Mouse (Mus musculus) neural tube, embryonic 13.5 days (tissue): ENCODE measurements at regions not wholly inside any gene's neighbourhood (a gene's known extent, or its start where the extent isn't known, plus 50 kb on each side); places are given as distances from the start of the nearest gene placed in this dataset.

Source experiments
- ATAC-seq: fragments of 200-750 bp; cut with Nextera tagmentation; 2 replicates; pipeline ENCODE4 v1.8.0; 2017; ENCODE audit warnings: low read depth, mild to moderate bottlenecking, moderate TSS enrichment, moderate library complexity
- H3K27ac ChIP-seq: fragments of 300-500 bp; sonication (generic); replicated peaks from 2 replicates; pipeline ENCODE4 v1.5.1; 2015; ENCODE audit warnings: moderate library complexity, mild to moderate bottlenecking, inconsistent platforms
- H3K27me3 ChIP-seq: fragments of 300-500 bp; sonication (generic); 2 replicates; pipeline ENCODE4 v1.6.1; 2015; ENCODE audit warnings: mild to moderate bottlenecking, inconsistent platforms
- H3K36me3 ChIP-seq: fragments of 300-500 bp; sonication (generic); 2 replicates; pipeline ENCODE4 v1.6.1; 2015; ENCODE audit warnings: mild to moderate bottlenecking, inconsistent platforms
- H3K4me1 ChIP-seq: fragments of 300-500 bp; sonication (generic); replicated peaks from 2 replicates; pipeline ENCODE4 v1.6.1; 2015; ENCODE audit warnings: inconsistent platforms
- H3K4me2 ChIP-seq: fragments of 300-500 bp; sonication (generic); 2 replicates; pipeline ENCODE4 v1.6.1; 2015; ENCODE audit warnings: inconsistent platforms, mild to moderate bottlenecking, moderate library complexity
- H3K4me3 ChIP-seq: fragments of 300-500 bp; sonication (generic); 2 replicates; pipeline ENCODE4 v1.5.1; 2015; ENCODE audit warnings: mild to moderate bottlenecking, inconsistent platforms
- H3K9ac ChIP-seq: fragments of 300-500 bp; sonication (generic); 2 replicates; pipeline ENCODE4 v1.6.1; 2015; ENCODE audit warnings: moderate library complexity, mild to moderate bottlenecking, inconsistent platforms
- H3K9me3 ChIP-seq: fragments of 300-500 bp; sonication (generic); 2 replicates; pipeline ENCODE4 v1.6.1; 2016; ENCODE audit warnings: inconsistent platforms
- WGBS: fragments of 180-500 bp; shearing (Covaris S2); methylation state at CpG from one replicate; pipeline ENCODE4 v1.1.7; 2015; 5-methylcytosine and 5-hydroxymethylcytosine counted together

DNA sequence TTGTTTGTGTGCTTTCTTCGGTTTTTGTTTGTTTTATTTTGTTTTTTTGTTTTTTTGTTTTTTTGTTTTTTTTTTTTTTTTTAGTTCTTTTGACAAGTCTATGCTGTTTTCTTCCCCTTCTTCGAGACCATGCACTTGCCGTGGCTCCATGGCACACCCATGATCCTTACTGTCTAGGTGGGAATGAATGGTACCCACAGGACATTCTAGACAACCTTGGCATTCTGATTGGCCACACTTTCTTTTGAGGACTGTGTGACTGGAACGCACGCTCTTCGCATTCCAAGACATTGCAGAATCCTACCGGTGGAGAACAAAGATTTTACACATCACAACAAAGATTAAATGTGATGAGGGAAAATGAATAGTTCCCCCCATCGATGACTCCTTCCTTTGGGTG is 340.1 kb downstream of the Adgrl2 start:
- Histone ChIP-seq H3K9ac (no peak overlapping the region), H3K4me1 (no peaks in the 10 kb centered on the region), H3K4me2 (no peak overlapping the region), H3K27me3 (no peaks in the 10 kb centered on the region), H3K4me3 (no peak overlapping the region), H3K27ac (no peak overlapping the region), H3K9me3 (no peaks in the 10 kb centered on the region), H3K36me3 (no peaks in the 10 kb centered on the region)
- WGBS = 44% methylated on average over 8 of the region's 8 CpGs
- ATAC-seq = no peak

- Histone ChIP-seq H3K27me3 (no peaks in the 10 kb centered on the region), H3K27ac (no peak overlapping the region), H3K36me3 (no peaks in the 10 kb centered on the region), H3K4me1 (peaks cover 5% of the 10 kb centered on the region; the same call in 1 of the 2 replicates), H3K4me3 (no peak overlapping the region), H3K9ac (no peak overlapping the region), H3K9me3 (no peaks in the 10 kb centered on the region), H3K4me2 (no peak overlapping the region)
- WGBS = 91% methylated on average over 5 of the region's 5 CpGs
- no peak for ATAC-seq
Observed at GRCm38 (mm10) chr3:148644924-148645323, 345.4 kb downstream of the Adgrl2 start.

GRCm38 (mm10) chr3:148641581-148641980 is 348.8 kb downstream of the Adgrl2 start:
- WGBS = 58% methylated on average over 3 of the region's 3 CpGs
- Histone ChIP-seq H3K4me2 (no peak overlapping the region), H3K27me3 (no peaks in the 10 kb centered on the region), H3K36me3 (no peaks in the 10 kb centered on the region), H3K27ac (no peak overlapping the region), H3K4me1 (peaks cover 5% of the 10 kb centered on the region; the same call in 1 of the 2 replicates), H3K9ac (no peak overlapping the region), H3K9me3 (no peaks in the 10 kb centered on the region), H3K4me3 (no peak overlapping the region)
- no peak; the same call in 1 of the 2 replicates for ATAC-seq

- Histone ChIP-seq H3K36me3 (no peaks in the 10 kb centered on the region), H3K27ac (no peak overlapping the region), H3K9ac (no peak overlapping the region), H3K4me1 (peaks cover 5% of the 10 kb centered on the region; the same call in 1 of the 2 replicates), H3K27me3 (no peaks in the 10 kb centered on the region), H3K4me2 (no peak overlapping the region), H3K9me3 (no peaks in the 10 kb centered on the region), H3K4me3 (no peak overlapping the region)
- WGBS = 64% methylated on average over 3 of the region's 3 CpGs
- no peak for ATAC-seq
Observed at GRCm38 (mm10) chr3:148640680-148641101, 349.7 kb downstream of the Adgrl2 start.

DNA sequence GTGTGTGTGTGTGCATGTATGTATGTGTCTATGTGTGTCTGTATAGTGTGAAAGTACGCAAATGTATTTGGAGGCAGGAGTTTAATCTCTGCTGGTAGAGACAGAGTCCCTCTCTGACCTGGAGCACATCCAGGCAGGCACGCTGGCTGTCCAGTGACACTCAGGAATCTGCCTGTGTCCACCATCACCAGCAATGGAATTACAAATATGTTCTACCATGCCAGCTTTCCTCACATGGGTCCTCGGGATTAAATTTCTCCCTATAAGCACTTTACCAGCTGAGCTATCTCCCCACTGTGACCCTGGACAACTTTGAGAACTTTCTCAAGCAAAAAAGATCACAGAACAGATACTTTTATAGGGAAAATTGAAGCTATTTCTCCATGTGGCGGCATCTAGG is 355.3 kb downstream of the Adgrl2 start:
- Histone ChIP-seq H3K36me3 (no peaks in the 10 kb centered on the region), H3K4me3 (no peak overlapping the region), H3K9ac (no peak overlapping the region), H3K27ac (no peak overlapping the region), H3K4me1 (peaks cover 15% of the 10 kb centered on the region), H3K4me2 (no peak overlapping the region), H3K27me3 (no peaks in the 10 kb centered on the region), H3K9me3 (no peaks in the 10 kb centered on the region)
- ATAC-seq = no peak
- 86% methylated on average over 4 of the region's 4 CpGs for WGBS

DNA sequence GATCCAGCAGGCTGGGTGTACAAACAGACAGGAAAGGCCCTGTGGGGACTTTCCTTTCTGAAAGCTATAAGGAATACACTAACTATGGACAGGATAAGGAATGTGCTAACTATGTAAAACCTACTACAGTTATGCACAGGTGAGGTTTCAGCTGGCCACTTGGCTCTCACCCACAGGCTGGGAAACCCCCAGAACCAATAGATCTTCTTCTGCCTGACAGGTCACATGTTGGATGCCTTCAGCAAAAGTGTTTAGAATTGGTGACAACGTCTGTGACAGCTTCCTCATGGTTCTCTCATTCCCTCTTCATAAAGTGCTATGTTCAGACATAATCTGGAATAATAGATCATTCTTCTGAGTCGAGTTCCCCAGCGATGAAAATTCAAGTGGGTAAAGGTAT is 356.0 kb downstream of the Adgrl2 start:
- WGBS = 70% methylated on average over 3 of the region's 3 CpGs
- peaks cover 15% of the 10 kb centered on the region for H3K4me1 ChIP-seq
- no peaks in the 10 kb centered on the region for H3K27me3 ChIP-seq
- no peak overlapping the region for H3K27ac ChIP-seq
- no peak overlapping the region for H3K9ac ChIP-seq
- H3K4me3 ChIP-seq = no peak overlapping the region
- no peaks in the 10 kb centered on the region for H3K9me3 ChIP-seq
- H3K36me3 ChIP-seq = no peaks in the 10 kb centered on the region
- H3K4me2 ChIP-seq = no peak overlapping the region
- ATAC-seq = no peak

DNA sequence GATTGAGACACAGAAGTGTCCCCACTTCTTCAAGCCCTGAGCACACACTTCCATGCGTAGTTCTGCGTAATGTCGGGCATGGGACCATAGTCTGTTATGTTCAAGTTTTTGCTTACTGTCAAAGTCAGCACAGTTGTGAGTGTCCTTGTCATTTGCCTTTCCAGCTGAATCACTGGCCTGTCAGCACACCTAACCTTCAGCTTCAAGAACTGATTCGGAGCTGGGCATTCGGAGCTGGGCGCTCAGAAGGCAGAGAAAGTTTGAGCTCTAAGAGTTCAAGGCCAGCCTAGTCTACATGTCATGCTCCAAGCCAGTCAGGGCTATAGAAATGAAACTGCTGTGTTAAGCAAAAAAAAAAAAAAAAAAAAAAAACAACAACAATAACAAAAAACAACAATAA is 357.1 kb downstream of the Adgrl2 start:
- Histone ChIP-seq H3K36me3 (no peaks in the 10 kb centered on the region), H3K4me3 (no peak overlapping the region), H3K4me2 (no peak overlapping the region), H3K27me3 (no peaks in the 10 kb centered on the region), H3K9ac (no peak overlapping the region), H3K27ac (no peak overlapping the region), H3K4me1 (peaks cover 15% of the 10 kb centered on the region), H3K9me3 (no peaks in the 10 kb centered on the region)
- ATAC-seq = no peak
- WGBS = 97% methylated on average over 6 of the region's 6 CpGs

GRCm38 (mm10) chr3:148632449-148632848 is 357.9 kb downstream of the Adgrl2 start:
- Histone ChIP-seq H3K4me2 (no peak overlapping the region), H3K4me1 (peaks cover 15% of the 10 kb centered on the region)

DNA sequence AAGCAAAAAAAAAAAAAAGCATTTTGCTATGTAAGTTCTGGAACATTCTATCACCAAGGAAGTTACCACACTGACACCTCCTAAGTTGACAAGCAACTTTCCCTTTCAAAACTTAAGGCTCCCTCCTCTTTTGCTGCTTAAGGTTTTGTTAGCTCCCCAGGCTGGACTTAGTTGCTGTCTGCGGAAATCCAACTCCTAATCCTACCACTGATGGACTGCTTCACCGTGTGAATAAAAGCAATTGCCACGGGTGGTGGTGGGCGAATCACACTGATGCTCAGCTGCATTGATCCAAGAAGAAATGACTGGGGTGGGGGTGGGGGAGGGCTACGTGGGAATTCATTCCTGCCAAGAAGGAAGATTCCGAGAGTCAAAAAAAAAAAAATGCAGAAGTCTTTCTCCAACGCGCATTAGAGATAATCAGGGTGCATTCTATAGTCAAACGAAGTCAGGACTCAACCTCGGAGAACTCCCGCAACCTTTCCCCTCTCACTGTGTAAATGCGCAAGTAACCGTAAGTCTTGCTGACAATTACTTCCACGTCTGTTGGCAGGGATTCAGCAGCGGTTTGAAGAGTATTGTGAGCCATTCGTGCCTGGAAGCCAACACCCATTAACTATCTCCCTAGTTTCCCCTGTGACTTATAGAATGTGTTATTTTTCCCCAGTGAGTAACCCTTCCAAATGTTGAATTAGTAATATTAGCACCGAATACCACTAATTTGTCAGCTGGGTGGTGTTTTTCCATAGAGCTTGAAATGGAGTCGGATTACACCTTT is 358.8 kb downstream of the Adgrl2 start:
- Histone ChIP-seq H3K9ac (no peak overlapping the region), H3K4me1 (peaks cover 15% of the 10 kb centered on the region), H3K4me3 (no peak overlapping the region), H3K9me3 (no peaks in the 10 kb centered on the region), H3K27ac (no peak overlapping the region), H3K4me2 (peak overlapping the region; percentile 37), H3K36me3 (no peaks in the 10 kb centered on the region), H3K27me3 (no peaks in the 10 kb centered on the region)
- WGBS = 31% methylated on average over 18 of the region's 18 CpGs
- 0 out of 2 replicates have a peak, but pooled peaks have one; percentile 47 for ATAC-seq

More at GRCm38 (mm10) chr3:148632449-148632848, 357.9 kb downstream of the Adgrl2 start:
- no peaks in the 10 kb centered on the region for H3K36me3 ChIP-seq
- no peak overlapping the region for H3K27ac ChIP-seq
- H3K9me3 ChIP-seq = no peaks in the 10 kb centered on the region
- H3K4me3 ChIP-seq = no peak overlapping the region
- WGBS = 89% methylated on average over 2 of the region's 2 CpGs
- no peaks in the 10 kb centered on the region for H3K27me3 ChIP-seq
- no peak overlapping the region for H3K9ac ChIP-seq
- no peak for ATAC-seq

DNA sequence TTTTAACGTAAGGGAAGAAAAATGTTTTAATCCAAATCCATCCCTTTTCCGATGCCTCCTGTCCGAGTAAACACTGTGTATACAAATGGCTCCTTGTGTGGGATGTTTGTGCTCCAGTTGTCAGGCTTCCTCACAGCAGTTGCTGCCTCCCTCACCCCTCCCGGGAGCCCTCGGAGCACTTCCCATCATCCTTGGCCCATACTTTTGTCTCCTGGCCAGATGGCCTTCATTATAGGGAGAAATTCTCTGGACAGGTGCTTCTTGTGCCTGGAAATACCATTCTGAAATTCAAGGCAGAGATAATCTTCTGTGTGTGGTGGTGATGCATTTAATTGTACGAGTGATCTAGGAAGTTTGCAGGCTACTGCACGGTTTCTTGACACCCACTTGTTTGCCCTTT is 359.5 kb downstream of the Adgrl2 start:
- H3K9ac ChIP-seq = no peak overlapping the region
- H3K4me2 ChIP-seq = no peak overlapping the region
- H3K9me3 ChIP-seq = no peaks in the 10 kb centered on the region
- H3K4me3 ChIP-seq = no peak overlapping the region
- WGBS = 79% methylated on average over 7 of the region's 7 CpGs
- peaks cover 15% of the 10 kb centered on the region for H3K4me1 ChIP-seq
- ATAC-seq = no peak
- no peaks in the 10 kb centered on the region for H3K27me3 ChIP-seq
- no peaks in the 10 kb centered on the region for H3K36me3 ChIP-seq
- H3K27ac ChIP-seq = no peak overlapping the region

- 62% methylated on average over 9 of the region's 9 CpGs for WGBS
- peak; percentile 76 for ATAC-seq
- Histone ChIP-seq H3K36me3 (no peaks in the 10 kb centered on the region), H3K4me3 (no peak overlapping the region), H3K27ac (peak overlapping the region; percentile 50; the same call in 1 of the 2 replicates), H3K9me3 (0 out of 2 replicates have a peak, but pooled peaks cover 4% of the 10 kb centered on the region), H3K9ac (no peak overlapping the region), H3K4me2 (no peak overlapping the region), H3K4me1 (no peaks in the 10 kb centered on the region), H3K27me3 (no peaks in the 10 kb centered on the region)
Observed at GRCm38 (mm10) chr3:148614971-148615671, 375.2 kb downstream of the Adgrl2 start.

GRCm38 (mm10) chr3:148613443-148613842 is 376.9 kb downstream of the Adgrl2 start:
- H3K27ac ChIP-seq = no peak overlapping the region
- no peak overlapping the region for H3K9ac ChIP-seq
- no peaks in the 10 kb centered on the region for H3K36me3 ChIP-seq
- H3K4me2 ChIP-seq = no peak overlapping the region
- H3K4me1 ChIP-seq = no peaks in the 10 kb centered on the region
- no peaks in the 10 kb centered on the region for H3K27me3 ChIP-seq
- no peak for ATAC-seq
- 70% methylated on average over 3 of the region's 3 CpGs for WGBS
- 0 out of 2 replicates have a peak, but pooled peaks cover 4% of the 10 kb centered on the region for H3K9me3 ChIP-seq
- no peak overlapping the region for H3K4me3 ChIP-seq
